Mouse (Mus musculus): ENCODE measurements around the gene Peak1. TPM values are rescaled to one million over a fixed set of nuclear protein-coding genes. Genes with fewer than 3 reads are reported as not detected.

Gene Peak1
- polyA plus RNA-seq, 1 experiment = 14.4 TPM

GRCm38 (mm10) chr9:56435821-56436526, 18.1 kb upstream of the Peak1 start:
- Histone ChIP-seq H3K79me2 (ENCODE audit: control insufficient read depth, insufficient read depth) (peaks cover 8% of the 10 kb centered on the region), H3K36me3 (ENCODE audit: control insufficient read depth, insufficient read depth) (no peaks in the 10 kb centered on the region), H3ac (ENCODE audit: control insufficient read depth, insufficient read length, low read depth) (no peak overlapping the region), H3K79me3 (ENCODE audit: low read depth) (no peaks in the 10 kb centered on the region), H3K27me3 (ENCODE audit: control insufficient read depth, insufficient read depth, insufficient read length) (no peaks in the 10 kb centered on the region), H3K4me3 (ENCODE audit: insufficient read depth, poor library complexity, severe bottlenecking) (no peak overlapping the region)
- no peak for TF ChIP-seq MYOD1 (IDR thresholded peaks at IDR 0.05; ENCODE audit: control insufficient read depth, insufficient read length, low read depth)
- no peak for TF ChIP-seq CEBPB (IDR thresholded peaks at IDR 0.05; ENCODE audit: low read depth)
- no peak for TF ChIP-seq FOSL1 (IDR thresholded peaks at IDR 0.05; ENCODE audit: insufficient read depth, low read length, poor library complexity, severe bottlenecking)
- no peak for TF ChIP-seq MYOG (IDR thresholded peaks at IDR 0.05; ENCODE audit: control insufficient read depth, extremely low read depth, insufficient read length)

GRCm38 (mm10) chr9:56424861-56425260, 7.0 kb upstream of the Peak1 start:
- Histone ChIP-seq H3K79me3 (ENCODE audit: low read depth) (peaks cover 21% of the 10 kb centered on the region), H3ac (ENCODE audit: control insufficient read depth, insufficient read length, low read depth) (no peak overlapping the region), H3K27me3 (ENCODE audit: control insufficient read depth, insufficient read depth, insufficient read length) (no peaks in the 10 kb centered on the region)

GRCm38 (mm10) chr9:56421991-56422390, 4.1 kb upstream of the Peak1 start:
- H3K79me3 ChIP-seq (ENCODE audit: low read depth) = peaks cover 20% of the 10 kb centered on the region
- no peak overlapping the region for H3K4me3 ChIP-seq (ENCODE audit: insufficient read depth, poor library complexity, severe bottlenecking)
- peaks cover 81% of the 10 kb centered on the region for H3K79me2 ChIP-seq (ENCODE audit: control insufficient read depth, insufficient read depth)
- H3K27me3 ChIP-seq (ENCODE audit: control insufficient read depth, insufficient read depth, insufficient read length) = no peaks in the 10 kb centered on the region
- TF ChIP-seq CEBPB (IDR thresholded peaks at IDR 0.05; ENCODE audit: low read depth) (no peak), CTCF (IDR thresholded peaks at IDR 0.05; ENCODE audit: control insufficient read depth, insufficient read depth, insufficient read length) (no peak), MAX (IDR thresholded peaks at IDR 0.05) (no peak), MYOG (IDR thresholded peaks at IDR 0.05; ENCODE audit: control insufficient read depth, extremely low read depth, insufficient read length) (no peak), USF1 (IDR thresholded peaks at IDR 0.05; ENCODE audit: low read depth) (no peak), MYOD1 (IDR thresholded peaks at IDR 0.05; ENCODE audit: control insufficient read depth, insufficient read length, low read depth) (no peak), FOSL1 (IDR thresholded peaks at IDR 0.05; ENCODE audit: insufficient read depth, low read length, poor library complexity, severe bottlenecking) (no peak)
- H3K36me3 ChIP-seq (ENCODE audit: control insufficient read depth, insufficient read depth) = no peaks in the 10 kb centered on the region
- H3ac ChIP-seq (ENCODE audit: control insufficient read depth, insufficient read length, low read depth) = no peak overlapping the region

More at GRCm38 (mm10) chr9:56424861-56425260, 7.0 kb upstream of the Peak1 start:
- no peak for TF ChIP-seq USF1 (IDR thresholded peaks at IDR 0.05; ENCODE audit: low read depth)
- no peak for TF ChIP-seq CEBPB (IDR thresholded peaks at IDR 0.05; ENCODE audit: low read depth)
- TF ChIP-seq FOSL1 (IDR thresholded peaks at IDR 0.05; ENCODE audit: insufficient read depth, low read length, poor library complexity, severe bottlenecking) = no peak
- no peak for TF ChIP-seq MYOG (IDR thresholded peaks at IDR 0.05; ENCODE audit: control insufficient read depth, extremely low read depth, insufficient read length)
- no peak for TF ChIP-seq MAX (IDR thresholded peaks at IDR 0.05)
- TF ChIP-seq MYOD1 (IDR thresholded peaks at IDR 0.05; ENCODE audit: control insufficient read depth, insufficient read length, low read depth) = no peak
- TF ChIP-seq CTCF (IDR thresholded peaks at IDR 0.05; ENCODE audit: control insufficient read depth, insufficient read depth, insufficient read length) = no peak
- Histone ChIP-seq H3K36me3 (ENCODE audit: control insufficient read depth, insufficient read depth) (no peaks in the 10 kb centered on the region), H3K79me2 (ENCODE audit: control insufficient read depth, insufficient read depth) (peaks cover 71% of the 10 kb centered on the region), H3K4me3 (ENCODE audit: insufficient read depth, poor library complexity, severe bottlenecking) (no peak overlapping the region)

DNA sequence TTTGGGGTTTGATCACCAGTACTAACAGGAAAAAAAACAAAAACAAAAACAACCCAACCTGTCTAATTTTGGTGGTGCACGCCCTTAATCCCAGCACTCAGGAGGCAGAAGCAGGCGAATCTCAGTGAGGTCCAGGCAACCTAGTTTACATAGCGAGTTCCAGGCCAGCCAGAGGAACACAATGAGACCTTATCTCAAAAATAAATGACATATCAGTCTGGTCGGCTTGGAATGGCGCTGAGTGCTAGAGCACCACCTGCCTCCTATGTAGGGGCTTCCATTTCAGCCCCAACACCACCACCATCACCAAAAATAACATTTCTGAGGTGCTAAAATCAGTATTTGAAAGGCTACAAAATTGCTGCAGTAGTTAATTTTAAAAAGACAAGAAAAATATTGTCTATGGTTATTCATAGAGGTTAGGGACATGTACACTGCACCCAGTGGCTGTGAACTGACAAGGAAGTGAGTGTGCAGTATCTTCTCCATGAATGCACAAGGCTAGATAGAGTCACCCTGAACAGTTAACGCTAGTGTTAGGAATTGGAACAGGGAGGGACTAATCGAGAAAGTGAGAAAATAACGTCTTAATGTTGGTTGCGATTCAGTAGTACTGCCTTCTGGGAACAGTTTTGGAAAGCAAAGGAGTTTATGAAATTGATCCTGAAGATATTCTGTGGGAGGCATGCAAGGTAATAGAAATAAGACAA, 3.2 kb upstream of the Peak1 start:
- peaks cover 19% of the 10 kb centered on the region for H3K79me3 ChIP-seq (ENCODE audit: low read depth)
- H3ac ChIP-seq (ENCODE audit: control insufficient read depth, insufficient read length, low read depth) = no peak overlapping the region
- TF ChIP-seq FOSL1 (IDR thresholded peaks at IDR 0.05; ENCODE audit: insufficient read depth, low read length, poor library complexity, severe bottlenecking) (no peak), USF1 (IDR thresholded peaks at IDR 0.05; ENCODE audit: low read depth) (no peak), MAX (IDR thresholded peaks at IDR 0.05) (no peak), CEBPB (IDR thresholded peaks at IDR 0.05; ENCODE audit: low read depth) (no peak), CTCF (IDR thresholded peaks at IDR 0.05; ENCODE audit: control insufficient read depth, insufficient read depth, insufficient read length) (no peak), MYOG (IDR thresholded peaks at IDR 0.05; ENCODE audit: control insufficient read depth, extremely low read depth, insufficient read length) (no peak), MYOD1 (IDR thresholded peaks at IDR 0.05; ENCODE audit: control insufficient read depth, insufficient read length, low read depth) (no peak)
- no peak overlapping the region for H3K4me3 ChIP-seq (ENCODE audit: insufficient read depth, poor library complexity, severe bottlenecking)
- peaks cover 84% of the 10 kb centered on the region for H3K79me2 ChIP-seq (ENCODE audit: control insufficient read depth, insufficient read depth)
- no peaks in the 10 kb centered on the region for H3K27me3 ChIP-seq (ENCODE audit: control insufficient read depth, insufficient read depth, insufficient read length)
- no peaks in the 10 kb centered on the region for H3K36me3 ChIP-seq (ENCODE audit: control insufficient read depth, insufficient read depth)

- Histone ChIP-seq H3K79me2 (ENCODE audit: control insufficient read depth, insufficient read depth) (peaks cover 86% of the 10 kb centered on the region), H3K4me3 (ENCODE audit: insufficient read depth, poor library complexity, severe bottlenecking) (no peak overlapping the region), H3K27me3 (ENCODE audit: control insufficient read depth, insufficient read depth, insufficient read length) (no peaks in the 10 kb centered on the region), H3ac (ENCODE audit: control insufficient read depth, insufficient read length, low read depth) (no peak overlapping the region), H3K36me3 (ENCODE audit: control insufficient read depth, insufficient read depth) (no peaks in the 10 kb centered on the region), H3K79me3 (ENCODE audit: low read depth) (peaks cover 27% of the 10 kb centered on the region)
- TF ChIP-seq CTCF (IDR thresholded peaks at IDR 0.05; ENCODE audit: control insufficient read depth, insufficient read depth, insufficient read length) (no peak), MYOG (IDR thresholded peaks at IDR 0.05; ENCODE audit: control insufficient read depth, extremely low read depth, insufficient read length) (no peak), MYOD1 (IDR thresholded peaks at IDR 0.05; ENCODE audit: control insufficient read depth, insufficient read length, low read depth) (no peak), CEBPB (IDR thresholded peaks at IDR 0.05; ENCODE audit: low read depth) (no peak), MAX (IDR thresholded peaks at IDR 0.05) (no peak)
These were observed 2.4 kb upstream of the Peak1 start for GRCm38 (mm10) chr9:56420236-56420635.

All from C2C12 (cell line).